Mouse (Mus musculus) neural tube, embryonic 11.5 days (tissue): ENCODE measurements around the gene Timp3. TPM values are rescaled to one million over a fixed set of nuclear protein-coding genes. Genes with fewer than 3 reads are reported as not detected.

Source experiments
- ATAC-seq: fragments of 200-750 bp; cut with Nextera tagmentation; 2 replicates; pipeline ENCODE4 v1.8.0; 2017; ENCODE audit warnings: moderate number of reproducible peaks, mild to moderate bottlenecking, moderate TSS enrichment, moderate library complexity; ENCODE audit not compliant: insufficient read depth, low FRiP score, low TSS enrichment
- DNase-seq: peaks from one replicate; pipeline ENCODE4 v3.0.0-alpha.2; 2015; ENCODE audit warnings: low spot score
- H3K27ac ChIP-seq: fragments of 300-500 bp; sonication (generic); 2 replicates; pipeline ENCODE4 v1.5.1; 2014; ENCODE audit warnings: low read depth, mild to moderate bottlenecking, low read length
- H3K27me3 ChIP-seq: fragments of 300-500 bp; sonication (generic); 2 replicates; pipeline ENCODE4 v1.6.1; 2014; ENCODE audit warnings: mild to moderate bottlenecking, low read length, mixed read lengths; ENCODE audit not compliant: control insufficient read depth, insufficient read depth
- H3K36me3 ChIP-seq: fragments of 300-500 bp; sonication (generic); 2 replicates; pipeline ENCODE4 v1.6.1; 2014; ENCODE audit warnings: mild to moderate bottlenecking, low read length, moderate library complexity, mixed read lengths; ENCODE audit not compliant: control insufficient read depth, insufficient read depth
- H3K4me1 ChIP-seq: fragments of 300-500 bp; sonication (generic); 2 replicates; pipeline ENCODE4 v1.6.1; 2014; ENCODE audit warnings: low read length, mixed read lengths; ENCODE audit not compliant: control insufficient read depth, insufficient read depth
- H3K4me2 ChIP-seq: fragments of 300-500 bp; sonication (generic); 2 replicates; pipeline ENCODE4 v1.6.1; 2014; ENCODE audit warnings: low read depth, mild to moderate bottlenecking, moderate library complexity
- H3K4me3 ChIP-seq: fragments of 300-500 bp; sonication (generic); 2 replicates; pipeline ENCODE4 v1.5.1; 2014; ENCODE audit warnings: low read depth, low read length
- H3K9ac ChIP-seq: fragments of 300-500 bp; sonication (generic); 2 replicates; pipeline ENCODE4 v1.6.1; 2014; ENCODE audit warnings: mild to moderate bottlenecking, low read length
- H3K9me3 ChIP-seq: fragments of 300-500 bp; sonication (generic); 2 replicates; pipeline ENCODE4 v1.6.1; 2016; ENCODE audit warnings: low read length; ENCODE audit not compliant: control insufficient read depth
- WGBS: fragments of 180-500 bp; shearing (Covaris S2); extraction: QIAGEN DNeasy Blood & Tissue Kit; methylation state at CpG from one replicate; pipeline ENCODE4 v1.1.7; 2014; 5-methylcytosine and 5-hydroxymethylcytosine counted together
- polyA plus RNA-seq: library from polyadenylated mRNA; unstranded; fragments of >200 nt; fragmentation: Nextera tagmentation; extraction: Ambion mirVana; gene quantifications from 2 replicates; pipeline ENCODE4 v1.2.1, GENCODE M21; 2014

Timp3 gene
- polyA plus RNA-seq, 1 experiment from 2014 or later: 43.1 TPM

GRCm38 (mm10) chr10:86301593-86302317 is 1.6 kb downstream of the Timp3 start:
- no peak overlapping the region for H3K27ac ChIP-seq
- H3K4me1 ChIP-seq: peaks cover 7% of the 10 kb centered on the region
- H3K9me3 ChIP-seq: no peaks in the 10 kb centered on the region
- peak overlapping the region; percentile 47 for H3K4me3 ChIP-seq
- H3K9ac ChIP-seq: peak overlapping the region; percentile 65
- no peaks in the 10 kb centered on the region for H3K27me3 ChIP-seq
- no peak for DNase-seq
- WGBS: 14% methylated on average over 4 of the region's 4 CpGs
- no peak for ATAC-seq
- H3K36me3 ChIP-seq: no peaks in the 10 kb centered on the region
- H3K4me2 ChIP-seq: peak overlapping the region; percentile 81

GRCm38 (mm10) chr10:86302318-86302648 is 2.1 kb downstream of the Timp3 start:
- peaks cover 7% of the 10 kb centered on the region for H3K4me1 ChIP-seq
- H3K27ac ChIP-seq: no peak overlapping the region
- H3K36me3 ChIP-seq: peaks cover 2% of the 10 kb centered on the region; the same call in 1 of the 2 replicates
- peak overlapping the region; percentile 81 for H3K4me2 ChIP-seq
- ATAC-seq (no peak), DNase-seq (no peak)
- no peaks in the 10 kb centered on the region for H3K9me3 ChIP-seq
- H3K27me3 ChIP-seq: no peaks in the 10 kb centered on the region
- 0 out of 2 replicates have a peak overlapping the region, but pooled peaks have one; percentile 1 for H3K9ac ChIP-seq
- 65% methylated on average over 4 of the region's 4 CpGs for WGBS
- H3K4me3 ChIP-seq: peak overlapping the region; percentile 47

- H3K27me3 ChIP-seq: no peaks in the 10 kb centered on the region
- H3K4me2 ChIP-seq: peak overlapping the region; percentile 81
- 28% methylated on average over 8 of the region's 8 CpGs for WGBS
- DNase-seq (peak; percentile 72), ATAC-seq (no peak)
- H3K4me1 ChIP-seq: peaks cover 7% of the 10 kb centered on the region
- H3K36me3 ChIP-seq: peaks cover 2% of the 10 kb centered on the region
- no peak overlapping the region for H3K27ac ChIP-seq
- no peaks in the 10 kb centered on the region for H3K9me3 ChIP-seq
- 0 out of 2 replicates have a peak overlapping the region, but pooled peaks have one; percentile 4 for H3K4me3 ChIP-seq
- H3K9ac ChIP-seq: no peak overlapping the region; the same call in 1 of the 2 replicates
Observed at GRCm38 (mm10) chr10:86302761-86303494, 2.8 kb downstream of the Timp3 start.

GRCm38 (mm10) chr10:86303495-86303876 is 3.3 kb downstream of the Timp3 start:
- Histone ChIP-seq H3K27me3 (no peaks in the 10 kb centered on the region), H3K4me1 (peaks cover 7% of the 10 kb centered on the region), H3K4me3 (no peak overlapping the region), H3K9me3 (no peaks in the 10 kb centered on the region), H3K4me2 (no peak overlapping the region; the same call in 1 of the 2 replicates), H3K36me3 (peaks cover 2% of the 10 kb centered on the region), H3K27ac (no peak overlapping the region), H3K9ac (no peak overlapping the region)
- WGBS: 58% methylated on average over 2 of the region's 2 CpGs
- DNase-seq (no peak), ATAC-seq (no peak)

GRCm38 (mm10) chr10:86304583-86304982 is 4.4 kb downstream of the Timp3 start:
- no peaks in the 10 kb centered on the region for H3K9me3 ChIP-seq
- peaks cover 7% of the 10 kb centered on the region for H3K4me1 ChIP-seq
- DNase-seq (no peak), ATAC-seq (no peak)
- H3K27ac ChIP-seq: no peak overlapping the region
- no peak overlapping the region for H3K9ac ChIP-seq
- peaks cover 2% of the 10 kb centered on the region for H3K36me3 ChIP-seq
- no peaks in the 10 kb centered on the region for H3K27me3 ChIP-seq
- 5% methylated on average over 2 of the region's 2 CpGs for WGBS
- H3K4me2 ChIP-seq: no peak overlapping the region
- H3K4me3 ChIP-seq: no peak overlapping the region

GRCm38 (mm10) chr10:86307235-86307634 is 7.1 kb downstream of the Timp3 start:
- H3K27me3 ChIP-seq: no peaks in the 10 kb centered on the region
- DNase-seq: no peak
- peaks cover 2% of the 10 kb centered on the region for H3K36me3 ChIP-seq
- H3K9me3 ChIP-seq: no peaks in the 10 kb centered on the region
- H3K4me2 ChIP-seq: no peak overlapping the region
- no peak overlapping the region for H3K4me3 ChIP-seq
- H3K4me1 ChIP-seq: peaks cover 7% of the 10 kb centered on the region
- 77% methylated on average over 4 of the region's 4 CpGs for WGBS
- H3K9ac ChIP-seq: no peak overlapping the region
- no peak for ATAC-seq
- no peak overlapping the region for H3K27ac ChIP-seq

GRCm38 (mm10) chr10:86310527-86310926 is 10.4 kb downstream of the Timp3 start:
- Histone ChIP-seq H3K27me3 (no peaks in the 10 kb centered on the region), H3K36me3 (peaks cover 2% of the 10 kb centered on the region), H3K27ac (no peak overlapping the region), H3K4me1 (no peaks in the 10 kb centered on the region), H3K9ac (no peak overlapping the region), H3K4me3 (no peak overlapping the region), H3K4me2 (no peak overlapping the region), H3K9me3 (no peaks in the 10 kb centered on the region)
- no peak for ATAC-seq
- DNase-seq: no peak
- WGBS: 61% methylated on average over 6 of the region's 6 CpGs

GRCm38 (mm10) chr10:86312976-86313375 is 12.8 kb downstream of the Timp3 start:
- no peak overlapping the region for H3K4me3 ChIP-seq
- H3K4me2 ChIP-seq: no peak overlapping the region
- H3K27ac ChIP-seq: no peak overlapping the region
- H3K27me3 ChIP-seq: no peaks in the 10 kb centered on the region
- H3K36me3 ChIP-seq: no peaks in the 10 kb centered on the region
- WGBS: 94% methylated on average over 3 of the region's 3 CpGs
- H3K9ac ChIP-seq: no peak overlapping the region
- DNase-seq (no peak), ATAC-seq (no peak)
- no peaks in the 10 kb centered on the region for H3K9me3 ChIP-seq
- H3K4me1 ChIP-seq: no peaks in the 10 kb centered on the region; the same call in 1 of the 2 replicates

GRCm38 (mm10) chr10:86313448-86313847 is 13.3 kb downstream of the Timp3 start:
- no peak overlapping the region for H3K4me2 ChIP-seq
- no peak overlapping the region for H3K27ac ChIP-seq
- no peak for DNase-seq
- H3K36me3 ChIP-seq: no peaks in the 10 kb centered on the region
- no peaks in the 10 kb centered on the region for H3K27me3 ChIP-seq
- H3K9ac ChIP-seq: no peak overlapping the region
- no peaks in the 10 kb centered on the region; the same call in 1 of the 2 replicates for H3K4me1 ChIP-seq
- no peak overlapping the region for H3K4me3 ChIP-seq
- ATAC-seq: no peak
- 80% methylated on average over 1 of the region's 1 CpGs for WGBS
- H3K9me3 ChIP-seq: no peaks in the 10 kb centered on the region
